Mouse (Mus musculus) cerebellum, adult 2 months (tissue): ENCODE data around the gene Zfp536.

Experiments used
- CTCF ChIP-seq: fragments of 200-500 bp; IDR thresholded peaks from 2 replicates; pipeline ENCODE4 v1.5.1; 2011; ENCODE audit warnings: low read depth, mild to moderate bottlenecking, control low read depth, low read length, moderate library complexity, borderline replicate concordance; ENCODE audit not compliant: insufficient read depth
- POLR2A ChIP-seq: fragments of 200-500 bp; IDR thresholded peaks from 2 replicates; pipeline ENCODE4 v1.6.1; 2011; ENCODE audit warnings: low read length, control low read depth, borderline replicate concordance; ENCODE audit not compliant: insufficient read depth

GRCm38 (mm10) chr7:37553646-37554045 is 219.8 kb downstream of the Zfp536 start:
- no peak for TF ChIP-seq POLR2A
- TF ChIP-seq CTCF = no peak
